Mouse (Mus musculus): Measurements from ENCODE around the gene Rbm5. TPM values are rescaled to one million over a fixed set of nuclear protein-coding genes. Genes with fewer than 3 reads are reported as not detected.

Rbm5 gene
- total and polyA plus RNA-seq, 3 experiments = 67.6 to 85.3 (median 83.6) TPM

DNA sequence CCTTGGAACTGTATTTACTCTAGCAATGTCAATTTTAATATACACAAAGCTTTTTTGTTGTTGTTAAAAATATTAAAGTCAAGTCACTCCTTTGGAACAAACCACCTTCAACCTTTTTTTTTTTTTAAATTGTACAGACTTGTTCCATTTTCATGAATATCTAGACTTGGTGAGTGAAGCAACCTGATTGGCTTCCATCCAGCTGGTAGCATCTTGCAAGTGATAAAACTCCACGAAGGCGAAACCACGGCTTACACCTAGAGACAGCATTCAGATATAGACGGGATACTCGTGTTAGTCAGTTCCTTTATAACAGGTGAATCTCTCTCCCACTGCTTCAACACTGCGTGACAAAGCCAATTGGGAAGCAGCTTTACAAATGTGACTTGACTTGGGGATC is 11.2 kb downstream of the Rbm5 start:
- no peaks in the 10 kb centered on the region for H3K27me3 ChIP-seq (replicated peaks)
- in situ Hi-C loops (cut with MboI; ENCODE audit: low pct_ligation_motif_present, low pct_unique_long_range_greater_than_20kb, low sequenced_read_pairs) (no loop called here), dilution Hi-C loops (cut with MboI; ENCODE audit: extremely low pct_ligation_motif_present, extremely low pct_unique_long_range_greater_than_20kb, low sequenced_read_pairs) (no loop called here)
- peaks cover 11% of the 10 kb centered on the region for H3K79me2 ChIP-seq (replicated peaks; ENCODE audit: control insufficient read depth, extremely low read depth, insufficient read depth, poor library complexity, severe bottlenecking)
- no peak overlapping the region for H3K9ac ChIP-seq (ENCODE audit: insufficient read depth, low read depth)
- H3K27ac ChIP-seq (ENCODE audit: insufficient read depth, low read depth) = no peak overlapping the region
- DNase-seq (ENCODE audit: extremely low read depth) = no peak
- no peak overlapping the region for H3K4me3 ChIP-seq (replicated peaks in 1 of 3; ENCODE audit: low read depth in 2 of 3, low read length in 2 of 3, poor library complexity in 1 of 3)
- no peak overlapping the region for H3K4me2 ChIP-seq (ENCODE audit: insufficient read depth, low read depth, poor library complexity, severe bottlenecking)
- TF ChIP-seq CHD2 (IDR thresholded peaks at IDR 0.05; ENCODE audit: low read length) (no peak), ZC3H11A (IDR thresholded peaks at IDR 0.05; ENCODE audit: low read depth, low read length) (no peak), USF2 (conservative IDR thresholded peaks at IDR 0.05; ENCODE audit: low read depth, low read length) (no peak), MEF2A (IDR thresholded peaks at IDR 0.05; ENCODE audit: borderline replicate concordance, low read depth, low read length) (no peak), MXI1 (IDR thresholded peaks at IDR 0.05; ENCODE audit: low read depth, low read length) (no peak), GABPA (IDR thresholded peaks at IDR 0.05; ENCODE audit: insufficient replicate concordance, low read depth, low read length) (no peak), ELF1 (IDR thresholded peaks at IDR 0.05; ENCODE audit: low read depth, low read length) (no peak), PAX5 (IDR thresholded peaks at IDR 0.05; ENCODE audit: low read length) (no peak), MAX (IDR thresholded peaks at IDR 0.05; ENCODE audit: low read length) (no peak), RCOR1 (conservative IDR thresholded peaks at IDR 0.05; ENCODE audit: low read depth, low read length) (no peak)
- H3K36me3 ChIP-seq (replicated peaks in 1 of 2; ENCODE audit: control insufficient read depth in 1 of 2, insufficient read depth in 1 of 2, low read length in 1 of 2) = peaks cover 75 to 90% of the 10 kb centered on the region in 2 experiments
- no peaks in the 10 kb centered on the region for H3K4me1 ChIP-seq (ENCODE audit: control insufficient read depth in 1 of 2, insufficient read depth in 2 of 2)
- H3K9me3 ChIP-seq (replicated peaks; ENCODE audit: low read length) = no peaks in the 10 kb centered on the region

DNA sequence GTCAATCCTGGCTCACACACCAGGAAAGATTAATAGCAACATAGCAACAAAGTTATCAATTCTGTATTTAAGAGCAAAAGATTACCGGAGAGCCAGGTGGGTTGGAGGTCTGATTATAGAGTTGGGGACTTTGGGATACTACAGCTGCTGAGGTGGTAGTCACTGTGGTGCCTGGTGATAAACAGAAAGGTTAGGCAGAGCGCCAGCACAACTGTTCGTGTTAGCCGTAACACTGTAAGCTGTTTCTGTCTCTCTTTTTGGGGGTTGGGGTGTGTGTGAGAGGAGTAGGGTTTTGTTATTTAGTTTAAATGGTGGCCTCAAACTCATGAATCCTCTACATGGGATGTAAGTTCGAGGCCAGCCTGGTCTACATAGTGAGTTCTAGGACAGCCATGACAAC is 20.4 kb downstream of the Rbm5 start:
- Histone ChIP-seq H3K79me2 (replicated peaks; ENCODE audit: control insufficient read depth, extremely low read depth, insufficient read depth, poor library complexity, severe bottlenecking) (peaks cover 8% of the 10 kb centered on the region; the same call in 1 of the 2 replicates), H3K4me3 (replicated peaks in 1 of 3; ENCODE audit: low read depth in 2 of 3, low read length in 2 of 3, poor library complexity in 1 of 3) (no peak overlapping the region), H3K27me3 (replicated peaks) (no peaks in the 10 kb centered on the region), H3K4me1 (ENCODE audit: control insufficient read depth in 1 of 2, insufficient read depth in 2 of 2) (no peaks in the 10 kb centered on the region), H3K27ac (ENCODE audit: insufficient read depth, low read depth) (no peak overlapping the region), H3K9me3 (replicated peaks; ENCODE audit: low read length) (peaks cover 2% of the 10 kb centered on the region), H3K4me2 (ENCODE audit: insufficient read depth, low read depth, poor library complexity, severe bottlenecking) (no peak overlapping the region), H3K9ac (ENCODE audit: insufficient read depth, low read depth) (no peak overlapping the region), H3K36me3 (replicated peaks in 1 of 2; ENCODE audit: control insufficient read depth in 1 of 2, insufficient read depth in 1 of 2, low read length in 1 of 2) (peaks cover 78 to 93% of the 10 kb centered on the region in 2 experiments)
- dilution Hi-C loops (cut with MboI; ENCODE audit: extremely low pct_ligation_motif_present, extremely low pct_unique_long_range_greater_than_20kb, low sequenced_read_pairs) = no loop called here
- TF ChIP-seq BHLHE40 (IDR thresholded peaks at IDR 0.05; ENCODE audit: low read depth, low read length) (no peak), JUN (IDR thresholded peaks at IDR 0.05; ENCODE audit: insufficient read depth, low read depth, low read length) (no peak), CTCF (conservative IDR thresholded peaks at IDR 0.05 in 1 of 2, IDR thresholded peaks at IDR 0.05 in 1 of 2; ENCODE audit: low read depth in 2 of 2, low read length in 2 of 2) (no peak), NRF1 (IDR thresholded peaks at IDR 0.05; ENCODE audit: low read depth, low read length) (no peak), POLR2AphosphoS2 (IDR thresholded peaks at IDR 0.05; ENCODE audit: low read depth, low read length) (no peak), ZNF384 (IDR thresholded peaks at IDR 0.05; ENCODE audit: low read depth, low read length) (no peak), ZMIZ1 (IDR thresholded peaks at IDR 0.05; ENCODE audit: low read depth, low read length) (no peak), ELF1 (IDR thresholded peaks at IDR 0.05; ENCODE audit: low read depth, low read length) (no peak), HCFC1 (IDR thresholded peaks at IDR 0.05; ENCODE audit: low read depth, low read length) (no peak), SIN3A (IDR thresholded peaks at IDR 0.05; ENCODE audit: low read length) (no peak), MAFK (IDR thresholded peaks at IDR 0.05; ENCODE audit: insufficient replicate concordance, low read length) (no peak), GABPA (IDR thresholded peaks at IDR 0.05; ENCODE audit: insufficient replicate concordance, low read depth, low read length) (no peak), TCF12 (IDR thresholded peaks at IDR 0.05; ENCODE audit: low read depth, low read length) (no peak)
- in situ Hi-C loops (cut with MboI; ENCODE audit: low pct_ligation_motif_present, low pct_unique_long_range_greater_than_20kb, low sequenced_read_pairs) = no loop called here
- no peak for DNase-seq (ENCODE audit: extremely low read depth)
